Mouse (Mus musculus) MEL (cell line): ENCODE measurements around the gene Nucb1. TPM values are rescaled to one million over a fixed set of nuclear protein-coding genes. Genes with fewer than 3 reads are reported as not detected.

Experiments used
- DNase-seq: peaks from one replicate; pipeline ENCODE4 v3.0.0; 2011; ENCODE audit warnings: low read depth, low spot score
- H3K27ac ChIP-seq: 2 replicates; pipeline ENCODE4 v1.5.1; 2012; ENCODE audit warnings: low read depth, mild to moderate bottlenecking, control low read depth, low read length, moderate library complexity; ENCODE audit not compliant: control insufficient read depth
- H3K27me3 ChIP-seq, 2 experiments: fragments of 150-350 bp in 1 of 2; sonication (generic) in 1 of 2; 2 replicates each; pipeline ENCODE4 v1.6.1; 2012; ENCODE audit warnings: low read length in 2 of 2, mild to moderate bottlenecking in 2 of 2, improper control_type of control experiment in 1 of 2, moderate library complexity in 1 of 2; ENCODE audit not compliant: insufficient read depth in 2 of 2, control insufficient read depth in 1 of 2
- H3K36me3 ChIP-seq, 2 experiments: 2 replicates each; pipeline ENCODE4 v1.6.1; 2012 to 2014; ENCODE audit warnings: low read length in 2 of 2, improper control_type of control experiment in 1 of 2, inconsistent platforms in 1 of 2, mild to moderate bottlenecking in 1 of 2; ENCODE audit not compliant: insufficient read depth in 2 of 2, control insufficient read depth in 1 of 2
- H3K4me1 ChIP-seq, 2 experiments: fragments of 150-350 bp in 1 of 2; sonication (generic) in 1 of 2; 2 replicates each; pipeline ENCODE4 v1.6.1; 2012; ENCODE audit warnings: low read length in 2 of 2, improper control_type of control experiment in 1 of 2, mild to moderate bottlenecking in 1 of 2; ENCODE audit not compliant: insufficient read depth in 2 of 2, control insufficient read depth in 1 of 2
- H3K4me3 ChIP-seq, 2 experiments: fragments of 150-350 bp in 1 of 2; sonication (generic) in 1 of 2; 2 replicates each; pipeline ENCODE4 v1.5.1; 2012; ENCODE audit warnings: low read depth in 2 of 2, low read length in 2 of 2, mild to moderate bottlenecking in 2 of 2, moderate library complexity in 2 of 2, control low read depth in 1 of 2, improper control_type of control experiment in 1 of 2; ENCODE audit not compliant: control insufficient read depth in 1 of 2, insufficient read depth in 1 of 2
- H3K79me2 ChIP-seq: 2 replicates; pipeline ENCODE4 v1.6.1; 2012; ENCODE audit warnings: mild to moderate bottlenecking, low read length, moderate library complexity; ENCODE audit not compliant: control insufficient read depth, poor library complexity, insufficient read depth
- H3K9ac ChIP-seq: 2 replicates; pipeline ENCODE4 v1.6.1; 2012; ENCODE audit warnings: low read depth, mild to moderate bottlenecking, control low read depth, low read length, moderate library complexity; ENCODE audit not compliant: control insufficient read depth, poor library complexity, severe bottlenecking
- H3K9me3 ChIP-seq: fragments of 150-350 bp; sonication (generic); replicated peaks from 2 replicates; pipeline ENCODE4 v1.6.1; 2012; ENCODE audit warnings: mild to moderate bottlenecking, low read length, improper control_type of control experiment, moderate library complexity; ENCODE audit not compliant: insufficient read depth
- BHLHE40 ChIP-seq: IDR thresholded peaks from 2 replicates; pipeline ENCODE4 v1.6.1; 2012; ENCODE audit warnings: low read depth, mild to moderate bottlenecking, inconsistent platforms, low read length, improper control_type of control experiment, borderline replicate concordance
- ELF1 ChIP-seq: IDR thresholded peaks from 2 replicates; pipeline ENCODE4 v1.6.1; 2014; ENCODE audit warnings: low read depth, mild to moderate bottlenecking, inconsistent platforms, low read length, improper control_type of control experiment, moderate library complexity
- ETS1 ChIP-seq: IDR thresholded peaks from 2 replicates; pipeline ENCODE4 v1.6.1; 2012; ENCODE audit warnings: low read depth, mild to moderate bottlenecking, inconsistent platforms, low read length, improper control_type of control experiment, moderate library complexity
- GABPA ChIP-seq: IDR thresholded peaks from 2 replicates; pipeline ENCODE4 v1.6.1; 2012; ENCODE audit warnings: low read depth, mild to moderate bottlenecking, inconsistent platforms, low read length, improper control_type of control experiment, moderate library complexity
- HCFC1 ChIP-seq: IDR thresholded peaks from 2 replicates; pipeline ENCODE4 v1.6.1; 2012; ENCODE audit warnings: low read depth, mild to moderate bottlenecking, inconsistent platforms, low read length, improper control_type of control experiment, moderate library complexity
- JUND ChIP-seq: IDR thresholded peaks from 2 replicates; pipeline ENCODE4 v1.6.1; 2011; ENCODE audit warnings: low read depth, mild to moderate bottlenecking, improper control_type of control experiment, low read length
- MAZ ChIP-seq: IDR thresholded peaks from 2 replicates; pipeline ENCODE4 v1.6.1; 2012; ENCODE audit warnings: low read depth, mild to moderate bottlenecking, inconsistent platforms, low read length, improper control_type of control experiment
- MXI1 ChIP-seq: IDR thresholded peaks from 2 replicates; pipeline ENCODE4 v1.6.1; 2011; ENCODE audit warnings: mild to moderate bottlenecking, low read depth, low read length, improper control_type of control experiment
- NRF1 ChIP-seq: IDR thresholded peaks from 2 replicates; pipeline ENCODE4 v1.6.1; 2014; ENCODE audit warnings: low read depth, mild to moderate bottlenecking, inconsistent platforms, low read length, improper control_type of control experiment, moderate library complexity; ENCODE audit not compliant: poor library complexity, insufficient read depth, severe bottlenecking
- RCOR1 ChIP-seq: IDR thresholded peaks from 2 replicates; pipeline ENCODE4 v1.6.1; 2012; ENCODE audit warnings: low read depth, mild to moderate bottlenecking, inconsistent platforms, low read length, improper control_type of control experiment
- TBP ChIP-seq: IDR thresholded peaks from 2 replicates; pipeline ENCODE4 v1.8.0; 2011; ENCODE audit warnings: low read depth, low read length, improper control_type of control experiment
- USF2 ChIP-seq, 2 experiments: IDR thresholded peaks; 2 replicates each; pipeline ENCODE4 v1.6.1; 2011 to 2012; ENCODE audit warnings: improper control_type of control experiment in 2 of 2, low read length in 2 of 2, borderline replicate concordance in 1 of 2, inconsistent platforms in 1 of 2, low read depth in 1 of 2, mild to moderate bottlenecking in 1 of 2; ENCODE audit not compliant: insufficient read depth in 1 of 2
- ZC3H11A ChIP-seq: IDR thresholded peaks from 2 replicates; pipeline ENCODE4 v1.6.1; 2012; ENCODE audit warnings: low read depth, mild to moderate bottlenecking, inconsistent platforms, low read length, improper control_type of control experiment
- polyA plus RNA-seq, 2 experiments: library from polyadenylated mRNA; stranded (reverse) in 1 of 2; unstranded in 1 of 2; fragments of >175 nt in 1 of 2; fragments of >200 nt in 1 of 2; gene quantifications; 2 replicates each; pipeline versions ENCODE4 v1.2.1 to v1.2.4; 2012; ENCODE audit warnings: low replicate concordance in 2 of 2, low read depth in 1 of 2; ENCODE audit not compliant: insufficient read length in 2 of 2, insufficient read depth in 1 of 2, missing spikeins in 1 of 2
- total RNA-seq: library from RNA; depleted of rRNA; stranded (reverse); fragments of 300-350 nt; gene quantifications from 2 replicates; pipeline ENCODE4 v1.2.3, GENCODE M21; 2012

The Nucb1 gene
- total and polyA plus RNA-seq, 3 experiments = 92.3 to 343 (median 196) TPM

GRCm38 (mm10) chr7:45550821-45551511 lies 40.8 kb upstream of the Nucb1 start:
- H3K36me3 ChIP-seq = no peaks in the 10 kb centered on the region
- DNase-seq = no peak
- H3K4me1 ChIP-seq = no peaks in the 10 kb centered on the region
- H3K4me3 ChIP-seq = no peak overlapping the region
- H3K79me2 ChIP-seq = no peaks in the 10 kb centered on the region
- TF ChIP-seq MAZ (no peak), ELF1 (no peak), BHLHE40 (no peak), USF2 (IDR thresholded peaks at IDR 0.05; ENCODE audit: borderline replicate concordance in 1 of 2, insufficient read depth in 1 of 2, low read depth in 1 of 2, low read length in 2 of 2) (no peak), ZC3H11A (no peak), JUND (no peak), ETS1 (no peak), HCFC1 (no peak), TBP (no peak), MXI1 (no peak)
- no peaks in the 10 kb centered on the region for H3K9me3 ChIP-seq
- H3K27me3 ChIP-seq = peaks cover 0 to 3% of the 10 kb centered on the region in 2 experiments; a peak in 1 of 4 replicates
- H3K27ac ChIP-seq = no peak overlapping the region
- H3K9ac ChIP-seq = no peak overlapping the region

GRCm38 (mm10) chr7:45549641-45550436 lies 39.6 kb upstream of the Nucb1 start:
- Histone ChIP-seq H3K27ac (no peak overlapping the region), H3K9ac (no peak overlapping the region), H3K4me3 (no peak overlapping the region), H3K4me1 (no peaks in the 10 kb centered on the region), H3K36me3 (no peaks in the 10 kb centered on the region), H3K79me2 (no peaks in the 10 kb centered on the region), H3K27me3 (peaks cover 0 to 3% of the 10 kb centered on the region in 2 experiments; a peak in 1 of 4 replicates), H3K9me3 (no peaks in the 10 kb centered on the region)
- DNase-seq = no peak
- TF ChIP-seq ELF1 = no peak
- TF ChIP-seq NRF1 = peak; percentile 21; the same call in 1 of the 2 replicates
- TF ChIP-seq RCOR1 = no peak
- no peak for TF ChIP-seq GABPA
- no peak for TF ChIP-seq BHLHE40
